Mouse (Mus musculus) neural tube, embryonic 13.5 days (tissue): ENCODE measurements around the gene Bloc1s4. TPM values are rescaled to one million over a fixed set of nuclear protein-coding genes. Genes with fewer than 3 reads are reported as not detected.

ENCODE experiments used
- ATAC-seq: fragments of 200-750 bp; cut with Nextera tagmentation; 2 replicates; pipeline ENCODE4 v1.8.0; 2017; ENCODE audit warnings: low read depth, mild to moderate bottlenecking, moderate TSS enrichment, moderate library complexity
- H3K27ac ChIP-seq: fragments of 300-500 bp; sonication (generic); replicated peaks from 2 replicates; pipeline ENCODE4 v1.5.1; 2015; ENCODE audit warnings: moderate library complexity, mild to moderate bottlenecking, inconsistent platforms
- H3K27me3 ChIP-seq: fragments of 300-500 bp; sonication (generic); 2 replicates; pipeline ENCODE4 v1.6.1; 2015; ENCODE audit warnings: mild to moderate bottlenecking, inconsistent platforms
- H3K36me3 ChIP-seq: fragments of 300-500 bp; sonication (generic); 2 replicates; pipeline ENCODE4 v1.6.1; 2015; ENCODE audit warnings: mild to moderate bottlenecking, inconsistent platforms
- H3K4me1 ChIP-seq: fragments of 300-500 bp; sonication (generic); replicated peaks from 2 replicates; pipeline ENCODE4 v1.6.1; 2015; ENCODE audit warnings: inconsistent platforms
- H3K4me2 ChIP-seq: fragments of 300-500 bp; sonication (generic); 2 replicates; pipeline ENCODE4 v1.6.1; 2015; ENCODE audit warnings: inconsistent platforms, mild to moderate bottlenecking, moderate library complexity
- H3K4me3 ChIP-seq: fragments of 300-500 bp; sonication (generic); 2 replicates; pipeline ENCODE4 v1.5.1; 2015; ENCODE audit warnings: mild to moderate bottlenecking, inconsistent platforms
- H3K9ac ChIP-seq: fragments of 300-500 bp; sonication (generic); 2 replicates; pipeline ENCODE4 v1.6.1; 2015; ENCODE audit warnings: moderate library complexity, mild to moderate bottlenecking, inconsistent platforms
- H3K9me3 ChIP-seq: fragments of 300-500 bp; sonication (generic); 2 replicates; pipeline ENCODE4 v1.6.1; 2016; ENCODE audit warnings: inconsistent platforms
- WGBS: fragments of 180-500 bp; shearing (Covaris S2); methylation state at CpG from one replicate; pipeline ENCODE4 v1.1.7; 2015; 5-methylcytosine and 5-hydroxymethylcytosine counted together
- polyA plus RNA-seq: library from polyadenylated mRNA; unstranded; fragments of >200 nt; fragmentation: Nextera tagmentation; extraction: Ambion mirVana; gene quantifications from 2 replicates; pipeline ENCODE4 v1.2.1, GENCODE M21; 2015

The Bloc1s4 gene
- polyA plus RNA-seq, 1 experiment from 2014 or later: 26.8 TPM

GRCm38 (mm10) chr5:36736009-36736408 is 12.4 kb downstream of the Bloc1s4 start:
- Histone ChIP-seq H3K4me3 (no peak overlapping the region), H3K4me2 (no peak overlapping the region), H3K27me3 (no peaks in the 10 kb centered on the region), H3K9me3 (no peaks in the 10 kb centered on the region), H3K9ac (no peak overlapping the region), H3K27ac (no peak overlapping the region), H3K36me3 (no peaks in the 10 kb centered on the region), H3K4me1 (no peaks in the 10 kb centered on the region)
- 86% methylated on average over 8 of the region's 8 CpGs for WGBS
- no peak for ATAC-seq

DNA sequence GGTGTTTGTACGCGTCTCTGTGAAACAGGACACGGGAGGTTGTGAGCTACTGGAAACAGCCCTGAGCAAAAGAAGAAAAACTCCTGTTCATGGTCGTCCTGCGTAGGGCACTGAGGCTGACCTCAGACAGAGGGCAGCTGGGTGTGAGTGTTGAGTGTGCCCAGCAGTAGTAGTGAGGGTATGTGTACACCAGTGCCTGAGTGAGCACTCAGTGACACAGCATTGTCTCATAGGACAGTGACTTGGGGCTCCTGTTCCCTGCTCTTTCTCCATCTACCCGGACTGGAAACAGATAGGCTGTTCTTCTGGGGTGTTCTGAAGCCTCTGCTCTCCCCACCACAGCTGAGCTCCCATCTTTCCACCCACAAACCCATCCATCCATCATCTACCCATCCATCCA is 13.3 kb downstream of the Bloc1s4 start:
- H3K27me3 ChIP-seq: no peaks in the 10 kb centered on the region
- H3K9ac ChIP-seq: no peak overlapping the region
- no peaks in the 10 kb centered on the region for H3K4me1 ChIP-seq
- WGBS: 92% methylated on average over 6 of the region's 6 CpGs
- no peak for ATAC-seq
- no peak overlapping the region for H3K4me2 ChIP-seq
- H3K27ac ChIP-seq: no peak overlapping the region
- H3K9me3 ChIP-seq: no peaks in the 10 kb centered on the region
- H3K4me3 ChIP-seq: no peak overlapping the region
- H3K36me3 ChIP-seq: no peaks in the 10 kb centered on the region

GRCm38 (mm10) chr5:36733405-36733804 is 15.0 kb downstream of the Bloc1s4 start:
- Histone ChIP-seq H3K27me3 (no peaks in the 10 kb centered on the region), H3K36me3 (no peaks in the 10 kb centered on the region), H3K27ac (no peak overlapping the region), H3K4me3 (no peak overlapping the region), H3K4me1 (no peaks in the 10 kb centered on the region), H3K9ac (no peak overlapping the region), H3K9me3 (no peaks in the 10 kb centered on the region), H3K4me2 (no peak overlapping the region)
- ATAC-seq: no peak
- 77% methylated on average over 3 of the region's 3 CpGs for WGBS

DNA sequence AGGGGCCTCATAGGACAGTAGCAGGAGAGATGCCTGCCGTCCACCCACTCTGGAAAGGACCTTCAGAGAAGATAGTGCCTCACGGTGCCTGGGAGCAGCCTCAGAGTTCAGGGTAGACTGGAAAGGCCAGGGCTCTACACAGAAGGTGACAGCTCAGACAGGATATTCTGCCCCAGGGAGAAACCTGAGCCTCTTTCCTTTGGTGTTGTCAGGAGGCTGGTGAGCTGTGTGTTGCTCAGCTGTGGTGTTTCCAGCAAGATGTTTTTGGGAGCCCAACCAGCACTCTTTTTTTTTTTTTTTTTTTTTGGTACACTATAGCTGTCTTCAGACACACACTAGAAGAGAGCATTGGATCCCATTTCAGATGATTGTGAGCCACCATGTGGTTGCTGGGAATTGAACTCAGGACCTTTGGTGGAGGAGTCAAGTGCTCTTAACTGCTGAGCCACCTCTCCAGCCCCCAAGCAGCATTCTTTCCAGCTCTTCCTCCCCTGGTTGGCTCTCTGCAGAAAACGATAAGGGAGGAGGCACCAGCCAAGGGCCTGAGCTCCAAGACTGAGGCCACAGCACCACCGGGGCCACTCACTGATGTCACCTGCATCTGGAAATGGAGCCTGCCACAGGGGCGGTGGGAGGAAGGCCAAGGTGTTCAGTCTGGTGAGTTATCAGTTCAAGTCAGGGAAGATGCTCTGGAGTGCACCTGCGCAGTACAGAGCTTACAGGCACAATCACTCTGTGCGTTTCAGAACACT is 16.4 kb downstream of the Bloc1s4 start:
- no peak for ATAC-seq
- Histone ChIP-seq H3K4me1 (no peaks in the 10 kb centered on the region), H3K27me3 (no peaks in the 10 kb centered on the region), H3K9ac (no peak overlapping the region), H3K9me3 (no peaks in the 10 kb centered on the region), H3K36me3 (no peaks in the 10 kb centered on the region), H3K4me3 (no peak overlapping the region), H3K27ac (no peak overlapping the region), H3K4me2 (no peak overlapping the region)
- WGBS: 80% methylated on average over 7 of the region's 7 CpGs

- ATAC-seq: no peak
- Histone ChIP-seq H3K36me3 (no peaks in the 10 kb centered on the region), H3K27me3 (no peaks in the 10 kb centered on the region), H3K4me3 (no peak overlapping the region), H3K9ac (no peak overlapping the region), H3K4me2 (no peak overlapping the region), H3K27ac (no peak overlapping the region), H3K4me1 (no peaks in the 10 kb centered on the region), H3K9me3 (no peaks in the 10 kb centered on the region)
- 67% methylated on average over 3 of the region's 3 CpGs for WGBS
Measured at GRCm38 (mm10) chr5:36730689-36731088, 17.8 kb downstream of the Bloc1s4 start.

- no peak for ATAC-seq
- WGBS: 80% methylated on average over 2 of the region's 2 CpGs
- no peak overlapping the region for H3K4me3 ChIP-seq
- H3K4me1 ChIP-seq: no peaks in the 10 kb centered on the region
- H3K4me2 ChIP-seq: no peak overlapping the region
- no peak overlapping the region for H3K9ac ChIP-seq
- H3K27me3 ChIP-seq: no peaks in the 10 kb centered on the region
- H3K9me3 ChIP-seq: no peaks in the 10 kb centered on the region
- H3K36me3 ChIP-seq: no peaks in the 10 kb centered on the region
- no peak overlapping the region for H3K27ac ChIP-seq
Measured at GRCm38 (mm10) chr5:36729923-36730322, 18.5 kb downstream of the Bloc1s4 start.

- WGBS: 86% methylated on average over 4 of the region's 4 CpGs
- H3K4me3 ChIP-seq: no peak overlapping the region
- H3K36me3 ChIP-seq: no peaks in the 10 kb centered on the region
- H3K4me2 ChIP-seq: no peak overlapping the region
- H3K9me3 ChIP-seq: no peaks in the 10 kb centered on the region
- ATAC-seq: no peak
- H3K4me1 ChIP-seq: no peaks in the 10 kb centered on the region
- H3K27me3 ChIP-seq: no peaks in the 10 kb centered on the region
- H3K9ac ChIP-seq: no peak overlapping the region
- no peak overlapping the region for H3K27ac ChIP-seq
Measured at GRCm38 (mm10) chr5:36729086-36729473, 19.4 kb downstream of the Bloc1s4 start.

- 78% methylated on average over 8 of the region's 8 CpGs for WGBS
- Histone ChIP-seq H3K4me2 (no peak overlapping the region), H3K4me1 (no peaks in the 10 kb centered on the region), H3K27ac (no peak overlapping the region), H3K36me3 (no peaks in the 10 kb centered on the region), H3K27me3 (no peaks in the 10 kb centered on the region), H3K9ac (no peak overlapping the region), H3K4me3 (no peak overlapping the region), H3K9me3 (no peaks in the 10 kb centered on the region)
- ATAC-seq: no peak
Measured at GRCm38 (mm10) chr5:36728403-36729085, 19.9 kb downstream of the Bloc1s4 start.

GRCm38 (mm10) chr5:36727776-36728175 is 20.7 kb downstream of the Bloc1s4 start:
- no peaks in the 10 kb centered on the region for H3K4me1 ChIP-seq
- no peak overlapping the region for H3K27ac ChIP-seq
- H3K27me3 ChIP-seq: no peaks in the 10 kb centered on the region
- no peak overlapping the region for H3K4me2 ChIP-seq
- ATAC-seq: no peak
- H3K36me3 ChIP-seq: no peaks in the 10 kb centered on the region
- 73% methylated on average over 7 of the region's 7 CpGs for WGBS
- H3K4me3 ChIP-seq: no peak overlapping the region
- H3K9ac ChIP-seq: no peak overlapping the region
- no peaks in the 10 kb centered on the region for H3K9me3 ChIP-seq

GRCm38 (mm10) chr5:36727136-36727535 is 21.3 kb downstream of the Bloc1s4 start:
- Histone ChIP-seq H3K4me1 (no peaks in the 10 kb centered on the region), H3K27me3 (no peaks in the 10 kb centered on the region), H3K9me3 (no peaks in the 10 kb centered on the region), H3K4me2 (no peak overlapping the region), H3K36me3 (no peaks in the 10 kb centered on the region), H3K4me3 (no peak overlapping the region), H3K9ac (no peak overlapping the region), H3K27ac (no peak overlapping the region)
- ATAC-seq: no peak
- 60% methylated on average over 2 of the region's 2 CpGs for WGBS

DNA sequence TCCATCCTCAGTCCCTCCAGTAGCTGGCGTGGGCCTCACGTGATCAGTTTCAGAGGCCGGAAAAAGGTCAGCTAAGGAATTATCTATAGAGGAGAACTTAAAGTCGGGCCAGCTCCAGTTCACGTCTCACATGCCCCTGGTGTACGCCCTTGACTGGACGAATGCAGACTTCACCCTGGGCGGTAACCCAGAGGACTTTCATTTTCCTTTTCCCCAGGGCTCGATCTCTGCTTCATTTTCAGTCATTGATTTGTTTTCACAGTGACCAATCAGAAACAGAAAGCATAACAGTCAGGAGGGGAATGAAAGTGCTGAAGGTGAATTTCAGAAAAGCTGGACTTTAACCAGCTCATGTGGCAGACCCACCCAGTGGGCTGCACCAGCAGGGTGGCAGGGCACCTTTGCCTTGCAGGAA is 22.1 kb downstream of the Bloc1s4 start:
- ATAC-seq: no peak
- Histone ChIP-seq H3K9me3 (no peaks in the 10 kb centered on the region), H3K27me3 (no peaks in the 10 kb centered on the region), H3K9ac (no peak overlapping the region), H3K4me1 (no peaks in the 10 kb centered on the region), H3K36me3 (no peaks in the 10 kb centered on the region), H3K4me2 (no peak overlapping the region), H3K27ac (no peak overlapping the region), H3K4me3 (no peak overlapping the region)
- 72% methylated on average over 9 of the region's 9 CpGs for WGBS

DNA sequence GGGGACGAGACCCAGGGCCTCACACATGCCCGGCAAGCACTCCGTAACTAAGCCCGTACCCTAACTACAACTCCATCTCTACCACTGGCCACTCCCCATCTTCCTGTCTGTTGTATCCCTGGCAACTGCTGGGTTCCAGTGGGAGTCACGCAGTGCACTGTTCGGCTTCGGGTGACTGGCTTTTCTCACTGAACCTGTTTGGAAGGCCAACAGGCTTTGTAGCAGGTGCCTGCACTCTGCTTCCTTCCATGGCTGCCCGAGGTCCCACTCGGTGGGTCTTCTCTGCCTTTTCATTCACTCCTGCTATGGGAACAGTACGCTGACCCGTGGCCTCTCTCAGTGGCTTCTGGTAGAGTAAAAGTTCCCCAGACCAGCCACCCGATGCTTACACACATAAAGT is 22.6 kb downstream of the Bloc1s4 start:
- Histone ChIP-seq H3K9me3 (no peaks in the 10 kb centered on the region), H3K4me2 (no peak overlapping the region), H3K27ac (no peak overlapping the region), H3K36me3 (no peaks in the 10 kb centered on the region), H3K4me1 (no peaks in the 10 kb centered on the region), H3K27me3 (no peaks in the 10 kb centered on the region), H3K9ac (no peak overlapping the region), H3K4me3 (no peak overlapping the region)
- WGBS: 67% methylated on average over 12 of the region's 12 CpGs
- ATAC-seq: no peak

DNA sequence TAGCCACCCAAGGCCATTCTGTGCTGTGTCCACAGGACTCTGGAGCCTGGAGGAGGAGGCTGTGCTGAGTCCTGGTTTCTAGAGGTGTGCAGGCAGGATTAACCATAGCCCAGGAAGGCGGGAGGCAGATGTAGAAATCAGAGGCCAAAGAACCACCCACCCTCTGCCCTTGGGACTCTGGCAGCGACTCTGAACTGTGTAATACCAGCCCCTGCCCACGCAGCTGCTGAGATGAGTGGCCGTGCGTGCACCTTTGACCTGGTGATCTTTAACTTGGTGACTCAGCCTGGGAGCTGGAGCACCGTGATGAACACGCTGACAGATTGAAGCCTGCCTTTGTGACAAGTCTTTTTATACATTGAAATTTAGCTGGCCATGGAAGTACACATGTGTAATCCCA is 24.2 kb downstream of the Bloc1s4 start:
- Histone ChIP-seq H3K27ac (no peak overlapping the region), H3K9ac (no peak overlapping the region), H3K4me3 (no peak overlapping the region), H3K4me2 (no peak overlapping the region), H3K27me3 (no peaks in the 10 kb centered on the region), H3K9me3 (no peaks in the 10 kb centered on the region), H3K4me1 (no peaks in the 10 kb centered on the region), H3K36me3 (no peaks in the 10 kb centered on the region)
- WGBS: 79% methylated on average over 7 of the region's 7 CpGs
- ATAC-seq: no peak
